ENCODE assay signal across 10 mouse cellular contexts in genomic region chr6:6459918-6460239, GRCm38 (mm10).
DNase-seq lines count a peak whose midpoint lies in the region; ATAC-seq lines count a peak whose summit lies in the region.
"Had no signal": no experiment of that assay in that cellular context is flagged by ENCODE, and none has a peak within 500 bp of the region (broad histone marks: within the 10 kb centered on the region; RNA-seq: fewer than 3 reads in every experiment).

No protein-coding gene starts in this region.

- H3K27ac ChIP-seq in heart, embryonic 12.5 days (ENCODE audit: poor library complexity, severe bottlenecking) = no peak overlapping the region
- H3K27ac ChIP-seq in forebrain, embryonic 12.5 days = peak overlapping the region; percentile 65
- H3K27ac ChIP-seq in hindbrain, embryonic 16.5 days (ENCODE audit: low read depth, low read length) = no peak overlapping the region
- no peak overlapping the region for H3K27ac ChIP-seq in liver, embryonic 12.5 days
- H3K27ac ChIP-seq: limb, embryonic 13.5 days had no signal

- DNase-seq in heart, adult 8-10 months (ENCODE audit: low spot score) = no peak
- peak; percentile 26 for DNase-seq in neural tube, embryonic 10.5 days (ENCODE audit: extremely low spot score, low spot score)
- DNase-seq in liver = no peak
- no peak for DNase-seq in urinary bladder, adult 18-20 months (ENCODE audit: low spot score in 2 of 2)
- DNase-seq: lung, embryonic 14.5 days had no signal

- H3K4me1 ChIP-seq in heart, embryonic 12.5 days (replicated peaks) = peaks cover 14% of the 10 kb centered on the region
- peaks cover 30% of the 10 kb centered on the region for H3K4me1 ChIP-seq in forebrain, embryonic 12.5 days
- peaks cover 6% of the 10 kb centered on the region; the same call in 1 of the 2 replicates for H3K4me1 ChIP-seq in hindbrain, embryonic 16.5 days (ENCODE audit: control insufficient read depth, insufficient read depth, low read depth, low read length)
- H3K4me1 ChIP-seq in liver, embryonic 12.5 days = no peaks in the 10 kb centered on the region

- no peaks in the 10 kb centered on the region for H3K36me3 ChIP-seq in heart, embryonic 12.5 days
- no peaks in the 10 kb centered on the region for H3K36me3 ChIP-seq in forebrain, embryonic 12.5 days (replicated peaks)
- no peaks in the 10 kb centered on the region for H3K36me3 ChIP-seq in hindbrain, embryonic 16.5 days (ENCODE audit: control insufficient read depth, insufficient read depth, low read length)
- no peaks in the 10 kb centered on the region for H3K36me3 ChIP-seq in liver, embryonic 12.5 days
- H3K36me3 ChIP-seq: limb, embryonic 13.5 days had no signal

- H3K9me3 ChIP-seq in heart, embryonic 12.5 days (replicated peaks) = no peaks in the 10 kb centered on the region
- no peaks in the 10 kb centered on the region for H3K9me3 ChIP-seq in forebrain, embryonic 12.5 days
- no peaks in the 10 kb centered on the region for H3K9me3 ChIP-seq in hindbrain, embryonic 16.5 days (ENCODE audit: control insufficient read depth, low read length)
- no peaks in the 10 kb centered on the region for H3K9me3 ChIP-seq in liver, embryonic 12.5 days (replicated peaks)
- H3K9me3 ChIP-seq: limb, embryonic 13.5 days had no signal

- ATAC-seq in heart, embryonic 12.5 days (ENCODE audit: insufficient number of reproducible peaks, low FRiP score) = no peak
- peak; percentile 71 for ATAC-seq in forebrain, embryonic 12.5 days (ENCODE audit: low FRiP score)
- peak; percentile 57 for ATAC-seq in hindbrain, embryonic 16.5 days
- ATAC-seq in liver, embryonic 12.5 days = no peak

- no peak overlapping the region for H3K4me3 ChIP-seq in heart, embryonic 12.5 days
- no peak overlapping the region for H3K4me3 ChIP-seq in forebrain, embryonic 12.5 days (replicated peaks)
- no peak overlapping the region for H3K4me3 ChIP-seq in hindbrain, embryonic 16.5 days (ENCODE audit: low read length)
- H3K4me3 ChIP-seq in liver, embryonic 12.5 days = no peak overlapping the region
- H3K4me3 ChIP-seq: limb, embryonic 13.5 days had no signal

- H3K27me3 ChIP-seq in heart, embryonic 12.5 days (replicated peaks) = 0 out of 2 replicates have a peak, but pooled peaks cover 5% of the 10 kb centered on the region
- H3K27me3 ChIP-seq in forebrain, embryonic 12.5 days = no peaks in the 10 kb centered on the region
- H3K27me3 ChIP-seq in hindbrain, embryonic 16.5 days (replicated peaks; ENCODE audit: control insufficient read depth, insufficient read depth, low read length) = no peaks in the 10 kb centered on the region; the same call in 1 of the 2 replicates
- H3K27me3 ChIP-seq in liver, embryonic 12.5 days (replicated peaks) = no peaks in the 10 kb centered on the region
- H3K27me3 ChIP-seq: limb, embryonic 13.5 days had no signal

- 29% methylated on average over 2 of the region's 2 CpGs for WGBS in heart, embryonic 12.5 days
- WGBS in forebrain, embryonic 12.5 days = 5% methylated on average over 2 of the region's 2 CpGs
- 19% methylated on average over 2 of the region's 2 CpGs for WGBS in hindbrain, embryonic 16.5 days
- 25% methylated on average over 2 of the region's 2 CpGs for WGBS in liver, embryonic 12.5 days (ENCODE audit: insufficient replicate concordance)

- peak overlapping the region; percentile 13; the same call in 1 of the 2 replicates for H3K4me2 ChIP-seq in heart, embryonic 12.5 days
- H3K4me2 ChIP-seq in forebrain, embryonic 12.5 days = peak overlapping the region; percentile 38; the same call in 1 of the 2 replicates
- peak overlapping the region; percentile 19 for H3K4me2 ChIP-seq in hindbrain, embryonic 16.5 days (ENCODE audit: low read length)
- H3K4me2 ChIP-seq in liver, embryonic 12.5 days = no peak overlapping the region
- H3K4me2 ChIP-seq: limb, embryonic 13.5 days; lung, embryonic 14.5 days had no signal

- no peak overlapping the region for H3K9ac ChIP-seq in heart, embryonic 12.5 days
- H3K9ac ChIP-seq in forebrain, embryonic 12.5 days = no peak overlapping the region
- H3K9ac ChIP-seq in hindbrain, embryonic 16.5 days (ENCODE audit: low read depth, low read length) = no peak overlapping the region
- no peak overlapping the region for H3K9ac ChIP-seq in liver, embryonic 12.5 days
- H3K9ac ChIP-seq: limb, embryonic 13.5 days; lung, embryonic 14.5 days had no signal

Comparison
In these comparisons a context has a peak if more than half of its experiments do, and no peak if none do; other contexts are left out.
1. ATAC-seq: peak in forebrain, embryonic 12.5 days (single experiment) and hindbrain, embryonic 16.5 days (single experiment); none in heart, embryonic 12.5 days (single experiment) and liver, embryonic 12.5 days (single experiment).